17 mouse cellular contexts compared by ENCODE assay signal in the genomic region with DNA sequence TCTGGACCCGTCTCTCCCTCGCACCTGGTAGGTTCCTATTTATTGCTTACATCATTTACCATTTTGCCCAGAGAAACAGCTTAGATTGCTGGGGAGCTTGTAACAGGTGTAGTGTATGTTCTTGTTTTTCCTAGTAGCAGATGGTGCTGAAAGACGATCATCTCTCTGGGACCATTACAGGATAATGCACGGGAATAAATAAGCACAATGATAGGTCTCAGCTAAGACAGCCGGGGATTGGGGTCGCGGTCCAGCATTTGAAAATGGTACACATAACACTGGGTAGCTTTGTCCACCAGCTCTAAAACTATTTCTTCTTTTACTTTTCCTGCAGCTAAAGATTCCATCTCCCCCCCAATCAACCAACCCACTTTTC.
DNase-seq lines count a peak whose midpoint lies in the region; ATAC-seq and TF ChIP-seq lines count a peak whose summit lies in the region.
"Had no signal": no experiment of that assay in that cellular context is flagged by ENCODE, and none has a peak within 500 bp of the region (broad histone marks: within the 10 kb centered on the region; RNA-seq: fewer than 3 reads in every experiment).

No protein-coding gene starts in this region.

- H3K9me3 ChIP-seq in neural tube, embryonic 14.5 days (ENCODE audit: control insufficient read depth, low read length): no peaks in the 10 kb centered on the region
- H3K9me3 ChIP-seq in stomach, postnatal 0 days (ENCODE audit: control insufficient read depth, low read length): no peaks in the 10 kb centered on the region
- H3K9me3 ChIP-seq: forebrain, embryonic 15.5 days; heart, embryonic 15.5 days had no signal

- DNase-seq in embryo, embryonic 11.5 days (ENCODE audit: low read depth, low spot score): peak; percentile 11
- DNase-seq in embryo, embryonic 11 days: no peak
- DNase-seq in retina, postnatal 1 day: peak; percentile 47
- no peak for DNase-seq in retina, embryonic 14.5 days (ENCODE audit: low spot score)
- DNase-seq in lung, adult 2 months: no peak
- DNase-seq in stomach, postnatal 0 days (ENCODE audit: low spot score): no peak
- DNase-seq: adrenal gland, postnatal 10 days; cerebellum, adult 11 months; cerebellum, adult 8-10 months; cerebellum, postnatal 14 days; gastrocnemius, postnatal 36 days; heart, adult 11 months; heart, postnatal 14 days had no signal

- no peak for TF ChIP-seq POLR2A in lung, adult 2 months (IDR thresholded peaks at IDR 0.05; ENCODE audit: borderline replicate concordance, extremely low read depth, low read depth, low read length)

- H3K4me1 ChIP-seq in neural tube, embryonic 14.5 days (ENCODE audit: control insufficient read depth, insufficient read depth, low read length): no peaks in the 10 kb centered on the region
- H3K4me1 ChIP-seq in lung, adult 2 months (ENCODE audit: control insufficient read depth, insufficient read depth, low read length): no peaks in the 10 kb centered on the region
- H3K4me1 ChIP-seq in stomach, postnatal 0 days (replicated peaks; ENCODE audit: control insufficient read depth, insufficient read depth): no peaks in the 10 kb centered on the region
- H3K4me1 ChIP-seq: forebrain, embryonic 15.5 days; heart, embryonic 15.5 days had no signal

- H3K9ac ChIP-seq in neural tube, embryonic 14.5 days (replicated peaks; ENCODE audit: low read depth, low read length): no peak overlapping the region
- no peak overlapping the region for H3K9ac ChIP-seq in stomach, postnatal 0 days (ENCODE audit: low read length)
- H3K9ac ChIP-seq: forebrain, embryonic 15.5 days; heart, embryonic 15.5 days; hindbrain, embryonic 14.5 days had no signal

- no peak overlapping the region for H3K4me3 ChIP-seq in neural tube, embryonic 14.5 days (ENCODE audit: low read depth, low read length)
- no peak overlapping the region for H3K4me3 ChIP-seq in lung, adult 2 months (replicated peaks; ENCODE audit: extremely low read depth, low read depth, low read length)
- no peak overlapping the region for H3K4me3 ChIP-seq in stomach, postnatal 0 days (ENCODE audit: low read depth, low read length)
- H3K4me3 ChIP-seq: forebrain, embryonic 15.5 days; heart, embryonic 15.5 days had no signal

- no peaks in the 10 kb centered on the region for H3K27me3 ChIP-seq in neural tube, embryonic 14.5 days (ENCODE audit: control insufficient read depth, insufficient read depth, low read length)
- no peaks in the 10 kb centered on the region for H3K27me3 ChIP-seq in stomach, postnatal 0 days (ENCODE audit: control insufficient read depth, insufficient read depth, low read length)
- H3K27me3 ChIP-seq: forebrain, embryonic 15.5 days; heart, embryonic 15.5 days had no signal

- H3K36me3 ChIP-seq in neural tube, embryonic 14.5 days (ENCODE audit: control insufficient read depth, insufficient read depth, low read length): no peaks in the 10 kb centered on the region
- no peaks in the 10 kb centered on the region for H3K36me3 ChIP-seq in stomach, postnatal 0 days (ENCODE audit: control insufficient read depth, insufficient read depth, low read length)
- H3K36me3 ChIP-seq: forebrain, embryonic 15.5 days; heart, embryonic 15.5 days had no signal

- ATAC-seq in neural tube, embryonic 14.5 days (ENCODE audit: low read depth): peak; percentile 76
- ATAC-seq in stomach, postnatal 0 days (ENCODE audit: low FRiP score, low TSS enrichment): no peak
- ATAC-seq: forebrain, embryonic 15.5 days had no signal

- WGBS in neural tube, embryonic 14.5 days: 35% methylated on average over 7 of the region's 7 CpGs
- WGBS in lung, adult 2 months: 88% methylated on average over 7 of the region's 7 CpGs
- WGBS in stomach, postnatal 0 days: 69% methylated on average over 7 of the region's 7 CpGs

- no peak for TF ChIP-seq EP300 in stomach, postnatal 0 days (optimal IDR thresholded peaks at IDR 0.05)

- no peak overlapping the region for H3K27ac ChIP-seq in neural tube, embryonic 14.5 days (ENCODE audit: low read depth, low read length)
- no peak overlapping the region for H3K27ac ChIP-seq in stomach, postnatal 0 days (replicated peaks)
- H3K27ac ChIP-seq: forebrain, embryonic 15.5 days; heart, embryonic 15.5 days; hindbrain, embryonic 14.5 days had no signal

- H3K4me2 ChIP-seq in neural tube, embryonic 14.5 days (ENCODE audit: low read depth, low read length): no peak overlapping the region
- H3K4me2 ChIP-seq in stomach, postnatal 0 days (replicated peaks; ENCODE audit: low read depth): no peak overlapping the region
- H3K4me2 ChIP-seq: forebrain, embryonic 15.5 days; heart, embryonic 15.5 days; hindbrain, embryonic 14.5 days had no signal

- no peak for TF ChIP-seq CTCF in lung, adult 2 months (IDR thresholded peaks at IDR 0.05; ENCODE audit: insufficient read depth, low read length)
- TF ChIP-seq CTCF in stomach, postnatal 0 days (IDR thresholded peaks at IDR 0.05; ENCODE audit: low read depth): no peak

Comparison
In these comparisons a context has a peak if more than half of its experiments do, and no peak if none do; other contexts are left out.
1. DNase-seq: peak in embryo, embryonic 11.5 days (single experiment) and retina, postnatal 1 day (single experiment); none in embryo, embryonic 11 days (single experiment), retina, embryonic 14.5 days (single experiment), lung, adult 2 months (single experiment) and stomach, postnatal 0 days (single experiment).